Mouse (Mus musculus): ENCODE results near the gene St3gal2.

DNA sequence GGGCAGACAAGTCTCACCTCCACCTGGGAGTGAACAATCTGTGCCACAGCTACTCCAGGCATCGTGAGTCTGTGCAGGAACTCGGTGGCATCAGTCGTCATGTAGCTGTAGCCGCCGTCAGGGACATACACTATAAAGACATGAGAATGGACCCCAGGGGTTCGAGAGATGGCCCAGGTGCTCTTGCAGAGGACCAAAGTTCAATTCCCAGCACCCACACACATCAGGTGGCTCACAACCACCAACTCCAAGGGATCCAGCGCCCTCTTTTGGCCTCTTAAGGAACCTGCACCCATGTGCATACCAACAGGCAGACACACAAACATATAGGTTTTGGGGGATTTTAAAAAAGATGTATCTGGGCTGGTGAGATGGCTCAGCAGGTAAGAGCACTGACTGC lies 27.7 kb upstream of the St3gal2 start:
- peak; percentile 24; the same call in 1 of the 2 replicates for TF ChIP-seq CTCF (IDR thresholded peaks at IDR 0.05; ENCODE audit: low read depth)
- no peak for TF ChIP-seq EP300 (IDR thresholded peaks at IDR 0.05; ENCODE audit: low read depth)

All from liver, embryonic 14.5 days (tissue).